ENCODE assay signal across 17 mouse cellular contexts in genomic region chr15:28081147-28081546, GRCm38 (mm10). TPM values are rescaled to one million over a fixed set of nuclear protein-coding genes. Genes with fewer than 3 reads are reported as not detected.
DNase-seq lines count a peak whose midpoint lies in the region; ATAC-seq and TF ChIP-seq lines count a peak whose summit lies in the region.
"Had no signal": no experiment of that assay in that cellular context is flagged by ENCODE, and none has a peak within 500 bp of the region (broad histone marks: within the 10 kb centered on the region; RNA-seq: fewer than 3 reads in every experiment).

No protein-coding gene starts in this region.

- TF ChIP-seq CTCF in Patski (IDR thresholded peaks at IDR 0.05): no peak
- TF ChIP-seq CTCF in gastrocnemius, adult 2 months (IDR thresholded peaks at IDR 0.05): no peak

- H3K4me3 ChIP-seq in gastrocnemius, adult 2 months: no peak overlapping the region
- H3K4me3 ChIP-seq: embryonic facial prominence, embryonic 15.5 days; heart, embryonic 13.5 days; hindbrain, embryonic 13.5 days; liver, embryonic 12.5 days had no signal

- peak; percentile 94 for ATAC-seq in Patski
- ATAC-seq: forebrain, embryonic 16.5 days; liver, embryonic 12.5 days; lung, postnatal 0 days had no signal

- H3K27ac ChIP-seq in gastrocnemius, adult 2 months: no peak overlapping the region
- H3K27ac ChIP-seq: embryonic facial prominence, embryonic 15.5 days; heart, embryonic 13.5 days; hindbrain, embryonic 13.5 days; liver, embryonic 12.5 days had no signal

- peak; percentile 70 to 82 for DNase-seq in adrenal gland, adult (ENCODE audit: inconsistent age in 2 of 2, low spot score in 1 of 2)
- DNase-seq in adrenal gland, postnatal 4 days (ENCODE audit: low spot score in 2 of 2): no peak
- peak; percentile 98 for DNase-seq in Patski (ENCODE audit: low read depth, low spot score)
- peak; percentile 39 for DNase-seq in fibroblast of lung, adult 2 months (ENCODE audit: low read depth)
- DNase-seq in natural killer cell, adult 2 months (ENCODE audit: low spot score in 2 of 2): peak; percentile 83 to 92
- no peak for DNase-seq in gastrocnemius, adult 2 months
- DNase-seq in layer of hippocampus, adult 11-12 months (ENCODE audit: low spot score): no peak
- no peak for DNase-seq in urinary bladder, postnatal 4 days (ENCODE audit: low spot score in 2 of 2)
- DNase-seq: cerebellum, postnatal 36 days; gastrocnemius, postnatal 14 days; kidney, adult 9 months had no signal

- intact Hi-C loops in gastrocnemius, adult 2 months (cut with DNase I): no loop called here

- in situ Hi-C loops in Patski (cut with MboI; ENCODE audit: low pct_unique_long_range_greater_than_20kb): loop anchor here (5.0 kb wide), 1 partner anchor 46 kb away; no protein-coding TSS in a partner anchor

- CTCF ChIA-PET in Patski (lab: Charles Lee): interaction anchor here (0.6 to 1.7 kb wide), 6 partner anchors 9 to 75 kb away, joined by 3 to 6 read pairs (median 4); no protein-coding TSS in a partner anchor

- H3K27me3 ChIP-seq in Patski: no peaks in the 10 kb centered on the region
- H3K27me3 ChIP-seq: embryonic facial prominence, embryonic 15.5 days; heart, embryonic 13.5 days; hindbrain, embryonic 13.5 days; liver, embryonic 12.5 days had no signal

- POLR2A ChIA-PET in Patski (lab: Charles Lee): interaction anchor here (1.2 kb wide), 1 partner anchor 15 kb away, joined by 4 read pairs; no protein-coding TSS in a partner anchor

RNA-seq across cellular contexts. Expression of gene Trio, which starts 55.5 kb away (rescaled TPM):
- total RNA-seq in adrenal gland, postnatal 4 days (2021): 100 to 1,000 TPM; 111 to 118 TPM
- 103 TPM for polyA plus RNA-seq in Patski (2021)
- total RNA-seq in gastrocnemius, adult 2 months (2021): 10 to 100 TPM; 35.3 to 43.2 TPM

Comparison
In these comparisons a context has a peak if more than half of its experiments do, and no peak if none do; other contexts are left out.
1. DNase-seq: peak in adrenal gland, adult (2 of 2), Patski (single experiment), fibroblast of lung, adult 2 months (single experiment) and natural killer cell, adult 2 months (2 of 2); none in adrenal gland, postnatal 4 days (0 of 2), gastrocnemius, adult 2 months (single experiment), layer of hippocampus, adult 11-12 months (single experiment) and urinary bladder, postnatal 4 days (0 of 2).